Mouse (Mus musculus) kidney, postnatal 0 days (tissue): ENCODE results near the gene Myo9b. TPM values are rescaled to one million over a fixed set of nuclear protein-coding genes. Genes with fewer than 3 reads are reported as not detected.

Experiments
- ATAC-seq: fragments of 200-750 bp; cut with Nextera tagmentation; replicated peaks from 2 replicates; pipeline ENCODE4 v1.8.0; 2017; ENCODE audit warnings: low read depth, moderate number of reproducible peaks, moderate TSS enrichment, moderate library complexity; ENCODE audit not compliant: low FRiP score
- DNase-seq: peaks from one replicate; pipeline ENCODE4 v3.0.0-alpha.2; 2016; ENCODE audit warnings: low spot score
- H3K27ac ChIP-seq: fragments of 300-500 bp; sonication (generic); 2 replicates; pipeline ENCODE4 v1.5.1; 2014; ENCODE audit warnings: mild to moderate bottlenecking
- H3K27me3 ChIP-seq: fragments of 300-500 bp; sonication (generic); 2 replicates; pipeline ENCODE4 v1.6.1; 2014; ENCODE audit warnings: low read length, mixed read lengths; ENCODE audit not compliant: insufficient read depth
- H3K36me3 ChIP-seq: fragments of 300-500 bp; sonication (generic); 2 replicates; pipeline ENCODE4 v1.6.1; 2014; ENCODE audit warnings: low read length, mixed read lengths; ENCODE audit not compliant: insufficient read depth
- H3K4me1 ChIP-seq: fragments of 300-500 bp; sonication (generic); replicated peaks from 2 replicates; pipeline ENCODE4 v1.6.1; 2014; ENCODE audit warnings: antibody characterized with exemption, low read length, mixed read lengths; ENCODE audit not compliant: insufficient read depth
- H3K4me2 ChIP-seq: fragments of 300-500 bp; sonication (generic); 2 replicates; pipeline ENCODE4 v1.6.1; 2014; ENCODE audit warnings: mild to moderate bottlenecking, low read length, moderate library complexity, mixed read lengths
- H3K4me3 ChIP-seq: fragments of 300-500 bp; sonication (generic); replicated peaks from 2 replicates; pipeline ENCODE4 v1.5.1; 2014; ENCODE audit warnings: low read depth, low read length
- H3K9ac ChIP-seq: fragments of 300-500 bp; sonication (generic); 2 replicates; pipeline ENCODE4 v1.6.1; 2014; ENCODE audit warnings: low read depth, low read length
- H3K9me3 ChIP-seq: fragments of 300-500 bp; sonication (generic); replicated peaks from 2 replicates; pipeline ENCODE4 v1.6.1; 2016; ENCODE audit warnings: low read length, inconsistent platforms, mixed read lengths
- CTCF ChIP-seq: IDR thresholded peaks from 2 replicates; pipeline ENCODE4 v1.5.1; 2016; ENCODE audit warnings: antibody characterized with exemption, low read depth, mild to moderate bottlenecking, moderate library complexity
- WGBS: fragments of 180-500 bp; shearing (Covaris S2); extraction: QIAGEN DNeasy Blood & Tissue Kit; methylation state at CpG from one replicate; pipeline ENCODE4 v1.1.7; 2014; 5-methylcytosine and 5-hydroxymethylcytosine counted together
- polyA plus RNA-seq: library from polyadenylated mRNA; unstranded; fragments of >200 nt; fragmentation: Nextera tagmentation; extraction: Ambion mirVana; gene quantifications from 2 replicates; pipeline ENCODE4 v1.2.1, GENCODE M21; 2015

Myo9b gene
- polyA plus RNA-seq, 1 experiment from 2014 or later: 10.0 TPM

- Histone ChIP-seq H3K36me3 (peaks cover 9% of the 10 kb centered on the region), H3K4me1 (peaks cover 38% of the 10 kb centered on the region), H3K9me3 (no peaks in the 10 kb centered on the region), H3K9ac (peak overlapping the region; percentile 93), H3K27ac (peak overlapping the region; percentile 99), H3K4me3 (peak overlapping the region; percentile 89), H3K4me2 (peak overlapping the region; percentile 96), H3K27me3 (no peaks in the 10 kb centered on the region)
- ATAC-seq: peak; percentile 90
- TF ChIP-seq CTCF: no peak
- peak; percentile 92 for DNase-seq
- 1% methylated on average over 57 of the region's 80 CpGs for WGBS
Measured at GRCm38 (mm10) chr8:71381971-71382961, 109.8 kb downstream of the Myo9b start.

GRCm38 (mm10) chr8:71383396-71383795 lies 110.9 kb downstream of the Myo9b start:
- Histone ChIP-seq H3K4me1 (peaks cover 30% of the 10 kb centered on the region), H3K4me3 (no peak overlapping the region), H3K27me3 (no peaks in the 10 kb centered on the region), H3K4me2 (no peak overlapping the region), H3K9me3 (no peaks in the 10 kb centered on the region), H3K36me3 (no peaks in the 10 kb centered on the region), H3K9ac (peak overlapping the region; percentile 37; the same call in 1 of the 2 replicates), H3K27ac (peak overlapping the region; percentile 99)
- no peak for DNase-seq
- no peak for TF ChIP-seq CTCF
- 20% methylated on average over 12 of the region's 12 CpGs for WGBS
- ATAC-seq: no peak

- Histone ChIP-seq H3K36me3 (no peaks in the 10 kb centered on the region), H3K4me2 (no peak overlapping the region), H3K27me3 (no peaks in the 10 kb centered on the region), H3K9ac (peak overlapping the region; percentile 37; the same call in 1 of the 2 replicates), H3K4me3 (no peak overlapping the region), H3K4me1 (peaks cover 26% of the 10 kb centered on the region), H3K9me3 (no peaks in the 10 kb centered on the region), H3K27ac (peak overlapping the region; percentile 99)
- ATAC-seq (no peak), DNase-seq (no peak)
- 53% methylated on average over 3 of the region's 3 CpGs for whole genome bisulfite sequencing
- TF ChIP-seq CTCF: no peak
Measured at GRCm38 (mm10) chr8:71383860-71384259, 111.3 kb downstream of the Myo9b start.

GRCm38 (mm10) chr8:71385212-71385835 lies 112.8 kb downstream of the Myo9b start:
- 74% methylated on average over 12 of the region's 12 CpGs for WGBS
- Histone ChIP-seq H3K4me2 (no peak overlapping the region), H3K4me1 (peaks cover 14% of the 10 kb centered on the region), H3K27ac (no peak overlapping the region), H3K9me3 (no peaks in the 10 kb centered on the region), H3K27me3 (no peaks in the 10 kb centered on the region), H3K4me3 (no peak overlapping the region), H3K9ac (no peak overlapping the region), H3K36me3 (no peaks in the 10 kb centered on the region)
- ATAC-seq (no peak), DNase-seq (no peak)
- TF ChIP-seq CTCF: peak; percentile 35

- 54% methylated on average over 1 of the region's 1 CpGs for WGBS
- DNase-seq (no peak), ATAC-seq (no peak)
- Histone ChIP-seq H3K27me3 (no peaks in the 10 kb centered on the region), H3K4me3 (no peak overlapping the region), H3K27ac (no peak overlapping the region), H3K4me2 (no peak overlapping the region), H3K9ac (no peak overlapping the region), H3K9me3 (no peaks in the 10 kb centered on the region), H3K4me1 (peaks cover 6% of the 10 kb centered on the region), H3K36me3 (no peaks in the 10 kb centered on the region)
- TF ChIP-seq CTCF: no peak
Measured at GRCm38 (mm10) chr8:71388267-71388666, 115.8 kb downstream of the Myo9b start.

- DNase-seq (no peak), ATAC-seq (no peak)
- Histone ChIP-seq H3K9me3 (no peaks in the 10 kb centered on the region), H3K4me1 (no peaks in the 10 kb centered on the region; the same call in 1 of the 2 replicates), H3K36me3 (no peaks in the 10 kb centered on the region), H3K27ac (no peak overlapping the region), H3K4me2 (no peak overlapping the region), H3K4me3 (no peak overlapping the region), H3K9ac (no peak overlapping the region), H3K27me3 (no peaks in the 10 kb centered on the region)
- WGBS: 89% methylated on average over 2 of the region's 2 CpGs
- TF ChIP-seq CTCF: no peak
Measured at GRCm38 (mm10) chr8:71391696-71392095, 119.2 kb downstream of the Myo9b start.
